Mouse (Mus musculus): ENCODE results near the gene Greb1.

DNA sequence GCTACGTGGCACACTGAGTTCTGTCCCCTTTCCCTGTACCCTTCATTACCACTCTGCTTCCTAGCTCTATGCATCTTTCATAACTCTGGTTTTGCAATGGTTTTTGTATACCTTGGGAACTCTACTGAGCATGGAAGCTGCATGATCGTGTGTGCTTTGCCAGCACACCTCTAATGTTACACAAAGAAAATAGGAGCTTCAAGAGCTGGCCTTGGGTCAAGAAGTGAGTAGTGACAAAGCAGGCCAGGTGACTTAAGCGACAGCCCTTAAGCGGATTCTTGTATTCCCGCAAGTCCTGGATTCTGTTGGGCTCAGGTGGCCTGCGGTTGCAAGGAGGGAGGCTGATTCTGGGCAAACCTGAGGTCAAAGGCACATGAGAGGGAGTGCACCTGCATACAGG lies 152.4 kb downstream of the Greb1 start:
- TF ChIP-seq ZC3H11A (IDR thresholded peaks at IDR 0.05; ENCODE audit: borderline replicate concordance, low read depth, low read length) = no peak
- no peak for TF ChIP-seq MAFK (IDR thresholded peaks at IDR 0.05; ENCODE audit: insufficient read depth, low read depth, low read length)
- no peak for TF ChIP-seq CHD2 (IDR thresholded peaks at IDR 0.05; ENCODE audit: low read depth, low read length)
- no peak for TF ChIP-seq ZNF384 (IDR thresholded peaks at IDR 0.05; ENCODE audit: low read depth, low read length)
